Mouse (Mus musculus) bone marrow macrophage, adult 2 months (primary cell): Measurements from ENCODE around the gene Rbm8a.
"Not testable (repeated sequence)": the region's sequence is repeated elsewhere in the genome, so short reads cannot be mapped to it uniquely, and the experiment has no call there.

Experiments
- CTCF ChIP-seq: IDR thresholded peaks from 2 replicates; pipeline ENCODE4 v1.5.1; 2012; ENCODE audit warnings: low read depth, mild to moderate bottlenecking, low read length, moderate library complexity
- POLR2A ChIP-seq: IDR thresholded peaks from 2 replicates; pipeline ENCODE4 v1.6.1; 2012; ENCODE audit warnings: mild to moderate bottlenecking, low read depth, low read length, borderline replicate concordance

- TF ChIP-seq CTCF, POLR2A: not testable (repeated sequence)
Measured at GRCm38 (mm10) chr3:96665732-96666363, 36.1 kb downstream of the Rbm8a start.
